Mouse (Mus musculus): ENCODE results near the gene Ubr7.

Gene Ubr7

DNA sequence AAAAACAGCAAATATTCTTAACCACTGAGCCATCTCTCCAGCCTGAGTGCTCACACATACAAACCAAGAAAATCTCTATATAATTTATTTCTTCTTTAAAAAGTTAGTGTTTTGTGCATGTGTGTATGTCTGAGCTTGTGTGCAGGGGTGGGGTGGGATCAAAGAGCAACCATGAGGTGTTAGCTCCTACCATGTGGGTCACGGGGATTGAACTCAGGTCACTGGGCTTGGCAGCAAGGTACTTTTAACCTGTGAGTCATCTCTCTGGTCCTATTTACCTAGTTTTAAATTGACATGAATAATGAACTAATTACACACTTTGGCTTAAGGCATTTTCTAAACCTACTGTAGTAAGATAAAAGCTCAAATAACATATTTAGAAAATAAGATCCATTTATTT, 68.6 kb downstream of the Ubr7 start:
- DNase-seq (ENCODE audit: low read depth), result no peak

DNA sequence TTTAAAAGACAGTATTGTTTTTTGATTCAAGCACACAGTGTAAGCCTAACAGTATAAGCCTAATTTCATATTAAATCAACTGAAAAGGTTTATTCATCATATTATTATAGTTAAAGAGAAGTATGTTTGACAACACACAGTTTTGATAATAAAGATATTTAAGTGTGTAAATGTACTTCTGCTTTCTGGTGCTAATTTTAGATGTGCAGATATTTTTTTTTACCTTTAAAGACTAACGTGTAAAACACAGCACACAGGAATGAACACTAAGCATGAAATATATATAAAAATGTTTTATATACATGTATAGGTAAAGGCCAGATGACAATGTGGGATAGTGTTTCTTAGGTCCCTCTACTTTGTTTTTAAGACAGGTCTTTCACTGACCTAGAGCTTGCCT, 69.4 kb downstream of the Ubr7 start:
- DNase-seq (ENCODE audit: low read depth), result no peak

Measured in fibroblast of lung, adult 2 months (primary cell).